Mouse (Mus musculus): Measurements from ENCODE around the gene Abhd17b.

GRCm38 (mm10) chr19:21715005-21715442 is 62.0 kb downstream of the Abhd17b start:
- TF ChIP-seq CTCF (IDR thresholded peaks at IDR 0.05; ENCODE audit: extremely low read depth, insufficient read depth, low read length) (no peak), POLR2A (IDR thresholded peaks at IDR 0.05; ENCODE audit: extremely low read depth, insufficient read depth, low read length) (no peak)
